Mouse (Mus musculus): ENCODE data around the gene Ankrd39.

Gene Ankrd39

GRCm38 (mm10) chr1:36493299-36493698 is 53.9 kb downstream of the Ankrd39 start:
- no peak for DNase-seq (ENCODE audit: low read depth, low spot score)

- no peak for DNase-seq (ENCODE audit: low read depth, low spot score)
These were observed 54.7 kb downstream of the Ankrd39 start for GRCm38 (mm10) chr1:36492416-36493139.

GRCm38 (mm10) chr1:36489661-36490060 is 57.6 kb downstream of the Ankrd39 start:
- no peak for DNase-seq (ENCODE audit: low read depth, low spot score)

Measured in embryo, embryonic 11.5 days (tissue).